Mouse (Mus musculus) bone marrow, adult 2 months (tissue): ENCODE data around the gene Gpld1.

ENCODE experiments used
- CTCF ChIP-seq: fragments of 200-500 bp; IDR thresholded peaks from 2 replicates; pipeline ENCODE4 v1.5.1; 2011; ENCODE audit warnings: low read length, control low read depth; ENCODE audit not compliant: control insufficient read depth, insufficient read depth
- POLR2A ChIP-seq: fragments of 200-500 bp; IDR thresholded peaks from 2 replicates; pipeline ENCODE4 v1.6.1; 2011; ENCODE audit warnings: low read depth, mild to moderate bottlenecking, control low read depth, low read length, borderline replicate concordance; ENCODE audit not compliant: control insufficient read depth

- TF ChIP-seq CTCF (no peak), POLR2A (no peak)
These were observed 79.4 kb downstream of the Gpld1 start for GRCm38 (mm10) chr13:25022386-25022785.
